Mouse (Mus musculus) spleen, postnatal 14 days (tissue): ENCODE measurements around the gene Cisd2.

ENCODE experiments used
- DNase-seq, 2 experiments: peaks; one replicate each; pipeline ENCODE4 v3.0.0; 2021 to 2022; ENCODE audit warnings: low spot score in 2 of 2

The Cisd2 gene

DNA sequence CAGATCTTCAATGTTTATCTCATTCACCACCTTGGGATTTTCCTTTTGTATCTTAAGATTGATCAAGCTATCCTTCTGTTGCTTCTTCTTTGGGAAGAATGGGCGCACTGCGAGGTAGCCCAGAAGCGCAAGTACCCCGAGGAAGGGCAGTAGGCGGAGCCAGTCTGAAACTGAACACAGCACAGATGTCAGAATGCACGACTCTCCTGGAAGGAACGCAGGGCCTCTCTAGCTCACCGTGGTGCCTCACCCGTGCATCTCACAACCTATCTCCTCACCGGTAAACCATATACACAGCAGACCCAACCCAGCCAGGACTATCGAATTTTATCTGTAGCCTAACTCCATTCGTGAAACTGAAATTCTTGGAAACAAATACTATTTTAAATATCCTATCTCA is 12.7 kb downstream of the Cisd2 start:
- DNase-seq: no peak

DNA sequence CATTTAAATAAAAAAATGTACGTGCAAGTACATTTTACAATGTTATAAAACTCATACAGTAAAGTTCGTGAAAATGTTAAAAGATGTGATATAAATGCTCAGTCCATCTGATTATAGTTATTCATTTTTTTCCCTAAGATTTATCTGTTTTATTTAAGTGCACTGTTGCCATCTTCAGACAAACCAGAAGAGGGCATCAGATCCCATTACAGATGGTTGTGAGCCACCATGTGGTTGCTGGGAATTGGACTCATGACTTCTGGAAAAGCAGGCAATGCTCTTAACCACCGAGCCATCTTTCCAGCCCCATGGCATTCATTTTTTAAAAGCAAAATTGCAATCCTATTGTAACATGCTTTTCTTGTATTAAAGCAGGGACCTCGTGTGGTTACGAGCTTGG is 14.5 kb downstream of the Cisd2 start:
- no peak for DNase-seq

DNA sequence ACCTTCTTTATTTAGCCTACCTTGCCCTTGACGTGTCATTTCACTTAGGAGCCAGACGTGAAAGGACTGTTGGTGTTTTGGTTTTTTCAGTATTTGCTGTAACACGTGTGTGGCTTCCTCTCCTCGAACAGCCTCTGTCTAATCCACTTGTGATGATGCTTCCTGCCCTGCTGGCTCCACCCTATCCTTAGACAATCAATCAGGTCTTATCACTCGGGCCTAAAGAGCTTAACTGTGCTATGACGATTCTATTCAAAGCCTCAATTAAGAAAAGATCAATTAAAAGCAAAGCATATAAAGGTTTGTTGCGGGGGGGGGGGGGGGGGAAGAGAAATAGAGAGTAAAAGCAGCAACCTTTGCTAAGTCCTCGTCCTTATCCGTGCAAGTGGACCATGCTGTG is 16.4 kb downstream of the Cisd2 start:
- no peak for DNase-seq

DNA sequence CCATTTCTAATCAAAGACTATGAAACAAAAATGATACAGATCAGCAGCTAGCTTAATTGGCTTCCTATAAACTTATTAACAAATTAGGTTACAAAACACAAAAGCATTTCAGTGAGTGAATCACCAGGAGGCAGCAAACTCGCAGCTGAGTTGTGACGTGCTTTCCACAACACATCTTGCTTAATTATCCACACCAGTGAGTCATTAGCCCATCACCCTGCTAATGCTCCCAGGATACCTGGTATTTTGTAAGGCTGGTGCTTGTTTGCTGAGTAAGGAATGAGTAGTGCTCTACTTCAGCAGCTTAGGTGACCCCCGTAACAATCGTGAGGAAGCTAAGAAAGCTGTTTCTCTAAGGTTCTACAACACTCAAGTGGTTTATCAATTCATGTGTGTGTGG is 19.1 kb downstream of the Cisd2 start:
- DNase-seq: no peak

- DNase-seq: no peak
These were observed 19.9 kb downstream of the Cisd2 start for GRCm38 (mm10) chr3:135403856-135404255.

DNA sequence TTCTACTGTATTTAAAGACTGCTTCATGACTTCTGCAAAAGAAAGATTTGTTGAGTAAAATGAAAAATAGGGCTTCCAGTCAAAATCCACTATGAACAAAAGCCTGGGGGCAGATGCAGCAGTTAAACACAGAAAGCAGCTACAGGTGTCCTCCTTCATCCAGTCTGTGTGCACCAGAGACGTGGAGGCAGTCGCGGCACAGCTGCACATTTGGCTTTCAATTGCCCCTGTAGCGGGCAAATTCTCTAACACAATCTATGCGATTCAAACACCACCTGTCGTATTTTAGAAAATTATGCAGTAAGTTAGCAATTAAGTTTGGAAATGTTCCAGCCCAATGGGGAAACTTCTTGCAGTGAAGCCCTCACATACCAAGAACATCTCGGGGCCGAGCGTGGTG is 20.5 kb downstream of the Cisd2 start:
- DNase-seq: no peak

DNA sequence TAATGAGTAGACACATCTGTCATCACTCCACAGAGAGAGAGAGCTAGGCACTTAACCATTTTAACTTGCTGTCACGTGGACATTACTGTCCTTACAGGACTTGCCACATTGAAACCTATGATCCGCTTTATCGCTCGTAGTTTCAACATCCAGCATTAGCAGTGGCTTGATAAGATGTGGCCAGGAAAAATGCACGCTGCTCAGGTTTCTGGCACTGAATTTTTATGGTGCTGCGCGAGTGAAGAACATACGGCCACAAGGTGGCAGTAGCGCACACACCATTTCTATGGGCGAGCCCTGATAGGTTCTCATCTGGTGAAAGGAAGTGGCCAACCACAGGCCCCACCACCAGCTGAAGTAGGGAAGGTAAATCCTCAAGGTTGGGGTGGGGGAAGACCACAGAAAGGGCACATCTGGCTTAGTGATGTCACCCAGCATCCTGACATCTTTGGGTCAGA is 21.5 kb downstream of the Cisd2 start:
- DNase-seq: peak; percentile 74 to 86

GRCm38 (mm10) chr3:135397112-135397511 is 26.6 kb downstream of the Cisd2 start:
- DNase-seq: no peak

DNA sequence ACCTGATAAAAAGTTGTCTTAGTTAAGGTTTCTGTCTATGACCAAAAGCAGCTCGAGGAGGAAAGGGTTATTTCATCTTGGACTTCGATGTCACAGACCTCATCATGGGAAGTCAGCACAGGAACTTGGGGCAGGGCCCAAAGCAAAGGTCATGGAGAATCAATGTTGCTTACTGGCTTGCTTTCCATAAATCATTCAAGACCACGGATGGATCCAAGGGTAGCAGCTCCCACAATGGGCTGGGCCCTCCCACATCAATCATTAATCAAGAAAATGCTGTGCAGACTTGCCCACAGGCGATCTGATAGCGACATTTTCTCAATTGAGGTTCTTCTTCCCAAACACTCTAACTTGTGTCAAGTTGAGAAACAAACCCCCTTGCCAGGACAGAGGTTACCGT is 27.6 kb downstream of the Cisd2 start:
- no peak for DNase-seq

- DNase-seq: no peak
These were observed 28.6 kb downstream of the Cisd2 start for GRCm38 (mm10) chr3:135395085-135395484.

- no peak for DNase-seq
These were observed 30.5 kb downstream of the Cisd2 start for GRCm38 (mm10) chr3:135393186-135393585.

DNA sequence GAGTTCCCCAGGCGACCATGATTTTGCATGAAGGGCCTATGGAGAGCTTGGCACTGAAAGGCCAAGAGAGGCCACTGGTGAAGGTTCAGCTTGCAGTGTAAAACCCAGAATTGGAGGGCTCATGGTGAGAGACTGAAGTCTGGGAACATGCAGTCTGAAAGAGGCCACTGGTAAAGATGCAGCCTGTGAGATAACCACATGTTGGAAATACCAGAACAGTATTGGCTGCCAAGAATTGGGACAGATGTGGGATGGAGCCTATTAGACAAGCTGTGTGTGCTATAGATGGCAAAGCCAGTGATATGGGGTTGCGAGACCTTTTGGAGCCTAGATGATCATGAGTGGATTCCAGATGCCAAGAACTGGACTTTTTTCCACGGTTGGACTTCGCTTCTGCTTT is 43.9 kb downstream of the Cisd2 start:
- DNase-seq: no peak

- DNase-seq: no peak
These were observed 46.3 kb downstream of the Cisd2 start for GRCm38 (mm10) chr3:135377445-135377844.

DNA sequence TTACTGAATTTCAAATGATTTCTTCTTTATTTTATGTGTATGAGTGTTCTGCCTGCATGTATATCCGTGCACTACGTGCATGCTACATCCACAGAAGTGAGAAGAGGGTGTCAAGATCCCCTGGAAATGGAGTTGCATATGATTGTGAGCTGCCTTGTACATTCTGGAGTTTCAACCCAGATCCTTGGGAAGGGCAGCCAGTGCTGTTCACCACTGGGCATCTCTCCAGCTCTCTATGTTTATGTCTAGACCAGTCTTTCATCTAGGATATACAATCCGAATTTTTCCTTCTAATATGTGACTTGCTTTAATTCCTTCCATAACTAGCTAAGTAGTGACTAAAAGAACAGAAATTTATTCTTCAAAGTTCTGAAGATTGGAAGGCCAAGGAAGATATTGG is 47.9 kb downstream of the Cisd2 start:
- no peak for DNase-seq

DNA sequence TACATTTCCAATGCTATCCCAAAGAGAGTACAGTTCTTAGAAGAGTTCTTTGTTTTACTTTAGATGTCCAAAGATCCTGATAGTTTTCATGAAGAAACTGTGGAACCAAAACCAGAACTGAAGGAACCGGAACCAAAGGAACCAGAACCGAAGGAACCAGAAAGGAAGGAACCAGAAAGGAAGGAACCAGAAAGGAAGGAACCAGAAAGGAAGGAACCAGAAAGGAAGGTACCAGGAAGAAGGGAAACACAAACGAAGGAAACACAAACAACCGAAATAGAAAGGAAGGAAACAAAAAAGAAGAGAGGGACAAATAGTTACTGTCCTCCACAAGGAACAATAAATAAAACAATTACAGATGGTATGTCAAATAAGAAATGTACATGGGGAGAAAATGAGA is 66.3 kb downstream of the Cisd2 start:
- no peak for DNase-seq
